Mouse (Mus musculus) liver, adult 2 months (tissue): ENCODE data around the gene Fbxl21.

Experiments used
- CTCF ChIP-seq: fragments of 200-500 bp; IDR thresholded peaks from 2 replicates; pipeline ENCODE4 v1.5.1; 2011; ENCODE audit warnings: low read depth, low read length, control low read depth
- POLR2A ChIP-seq: fragments of 200-500 bp; IDR thresholded peaks from 2 replicates; pipeline ENCODE4 v1.6.1; 2011; ENCODE audit warnings: low read length, control low read depth; ENCODE audit not compliant: insufficient read depth; ENCODE audit errors: extremely low read depth

- TF ChIP-seq POLR2A: no peak
- TF ChIP-seq CTCF: no peak
Observed at GRCm38 (mm10) chr13:56529685-56530084, 7.4 kb downstream of the Fbxl21 start.
